Mouse (Mus musculus) cerebellum, postnatal 36 days (tissue): ENCODE data around the gene Pth2.
A peak's percentile ranks its signal among the peaks of the same experiment; 100 is the strongest.

ENCODE experiments used
- DNase-seq, 2 experiments: peaks; one replicate each; pipeline ENCODE4 v3.0.0; 2021 to 2022; ENCODE audit warnings: mixed read lengths in 2 of 2

The Pth2 gene

GRCm38 (mm10) chr7:45198961-45199360 lies 18.2 kb downstream of the Pth2 start:
- no peak for DNase-seq

GRCm38 (mm10) chr7:45202654-45203053 lies 21.9 kb downstream of the Pth2 start:
- DNase-seq: no peak

- DNase-seq: peak; percentile 94 to 95
Measured at GRCm38 (mm10) chr7:45204380-45205143, 23.8 kb downstream of the Pth2 start, which contains the start of gene Ccdc155. Gene Ccdc155 (minus strand): TSS chr7:45204892.

GRCm38 (mm10) chr7:45208260-45208659 lies 27.5 kb downstream of the Pth2 start:
- no peak for DNase-seq

- DNase-seq: no peak
Measured at GRCm38 (mm10) chr7:45211070-45211469, 30.3 kb downstream of the Pth2 start.

- no peak for DNase-seq
Measured at GRCm38 (mm10) chr7:45211851-45212251, 31.1 kb downstream of the Pth2 start, which contains the start of gene Dkkl1. Gene Dkkl1 (minus strand): TSS chr7:45212147.

GRCm38 (mm10) chr7:45212356-45212755 lies 31.6 kb downstream of the Pth2 start:
- DNase-seq: no peak

- no peak for DNase-seq
Measured at GRCm38 (mm10) chr7:45213708-45214107, 32.9 kb downstream of the Pth2 start.

GRCm38 (mm10) chr7:45215673-45216441 lies 35.1 kb downstream of the Pth2 start, which contains the start of gene Tead2:
Gene Tead2 (plus strand): TSS chr7:45215753.
- DNase-seq: no peak

- DNase-seq: no peak
Measured at GRCm38 (mm10) chr7:45216442-45217183, 35.8 kb downstream of the Pth2 start.

- no peak for DNase-seq
Measured at GRCm38 (mm10) chr7:45221680-45222079, 40.9 kb downstream of the Pth2 start.

- no peak for DNase-seq
Measured at GRCm38 (mm10) chr7:45224826-45225225, 44.0 kb downstream of the Pth2 start.

- DNase-seq: no peak
Measured at GRCm38 (mm10) chr7:45226421-45226820, 45.6 kb downstream of the Pth2 start.

- no peak for DNase-seq
Measured at GRCm38 (mm10) chr7:45228548-45228947, 47.8 kb downstream of the Pth2 start.

- no peak for DNase-seq
Measured at GRCm38 (mm10) chr7:45229046-45229445, 48.3 kb downstream of the Pth2 start.

GRCm38 (mm10) chr7:45229459-45230203 lies 48.8 kb downstream of the Pth2 start:
- no peak for DNase-seq

GRCm38 (mm10) chr7:45231192-45231591 lies 50.4 kb downstream of the Pth2 start:
- no peak for DNase-seq
